Mouse (Mus musculus) liver, adult 2 months (tissue): ENCODE results near the gene C1qtnf2.

Experiments used
- CTCF ChIP-seq: fragments of 200-500 bp; IDR thresholded peaks from 2 replicates; pipeline ENCODE4 v1.5.1; 2011; ENCODE audit warnings: low read depth, low read length, control low read depth
- POLR2A ChIP-seq: fragments of 200-500 bp; IDR thresholded peaks from 2 replicates; pipeline ENCODE4 v1.6.1; 2011; ENCODE audit warnings: low read length, control low read depth; ENCODE audit not compliant: insufficient read depth; ENCODE audit errors: extremely low read depth

GRCm38 (mm10) chr11:43425824-43426413 lies 48.2 kb upstream of the C1qtnf2 start, which contains the start of gene Pttg1:
- TF ChIP-seq POLR2A (peak; percentile 93), CTCF (no peak)
